Mouse (Mus musculus) erythroblast, adult 5-6 weeks (primary cell): ENCODE results near the gene Tmem60. TPM values are rescaled to one million over a fixed set of nuclear protein-coding genes. Genes with fewer than 3 reads are reported as not detected.
A peak's percentile ranks its signal among the peaks of the same experiment; 100 is the strongest.

Experiments
- ATAC-seq: replicated peaks from 2 replicates; pipeline ENCODE4 v1.8.0; 2016; ENCODE audit warnings: moderate number of reproducible peaks, mild to moderate bottlenecking, moderate TSS enrichment, inconsistent platforms; ENCODE audit not compliant: poor library complexity, low FRiP score, severe bottlenecking
- total RNA-seq, 2 experiments: library from RNA; stranded (forward) in 1 of 2; stranded (reverse) in 1 of 2; fragments of 150-400 nt in 1 of 2; fragments of 200-764, 138-1000 nt in 1 of 2; gene quantifications; 2 replicates each; pipeline versions ENCODE4 v1.2.3 to v1.2.4; 2015 to 2017; ENCODE audit warnings: low replicate concordance in 2 of 2

Gene Tmem60
- total RNA-seq (2015; ENCODE audit: low replicate concordance) = 16.1 and 37.8 TPM in 2 replicates
- total RNA-seq (2017; ENCODE audit: low replicate concordance) = 2.8 and 7.0 TPM in 2 replicates

DNA sequence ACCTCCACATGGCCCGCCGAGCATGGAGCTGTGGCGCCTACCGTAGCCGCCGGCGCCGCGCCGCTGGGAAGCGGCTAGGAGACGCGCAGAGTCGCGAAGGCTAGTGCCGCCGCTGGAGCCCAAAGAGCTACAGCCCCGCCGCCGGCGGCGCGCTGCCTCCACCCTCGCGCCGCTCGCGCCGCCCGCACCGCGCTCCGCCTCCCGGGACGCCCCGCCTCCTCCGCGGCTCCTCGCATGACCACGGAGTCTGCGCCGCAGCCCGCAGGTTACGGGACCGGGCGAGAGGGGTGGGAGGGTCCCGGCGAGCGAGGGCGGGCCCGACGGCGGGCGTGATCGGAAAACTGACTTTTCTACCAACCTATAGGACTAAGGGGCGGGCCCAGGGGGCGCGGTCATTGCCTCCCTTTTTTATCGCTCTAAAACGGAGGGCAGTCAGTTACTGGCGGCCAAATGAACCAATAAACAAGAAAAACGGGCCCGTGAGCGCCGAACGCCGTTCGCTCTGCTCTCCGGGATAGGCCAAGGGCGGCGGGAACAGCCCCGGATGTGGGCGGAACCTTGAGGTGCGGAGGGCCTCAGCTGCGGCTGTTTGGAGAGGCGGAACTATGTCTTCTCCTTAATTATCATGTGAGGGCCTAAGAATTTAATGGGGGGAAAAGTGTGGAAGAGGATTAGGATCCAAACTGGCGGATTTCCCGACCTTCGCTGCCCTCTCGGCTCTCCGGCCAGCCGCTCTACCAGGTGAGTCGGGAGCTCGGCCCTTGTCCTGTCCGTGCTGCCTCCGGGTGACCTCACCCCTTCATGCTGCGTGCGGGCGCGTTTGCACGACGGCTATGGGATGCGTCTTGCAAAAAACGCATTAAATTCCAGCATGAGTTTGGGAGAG, at the start of gene Tmem60, which contains the start of gene Phtf2:
Tmem60 (plus strand) TSS at position 277 of the 886 bp plus-strand sequence.
Phtf2 (minus strand) TSS at position 210 of the 886 bp plus-strand sequence.
- ATAC-seq = peak; percentile 92

DNA sequence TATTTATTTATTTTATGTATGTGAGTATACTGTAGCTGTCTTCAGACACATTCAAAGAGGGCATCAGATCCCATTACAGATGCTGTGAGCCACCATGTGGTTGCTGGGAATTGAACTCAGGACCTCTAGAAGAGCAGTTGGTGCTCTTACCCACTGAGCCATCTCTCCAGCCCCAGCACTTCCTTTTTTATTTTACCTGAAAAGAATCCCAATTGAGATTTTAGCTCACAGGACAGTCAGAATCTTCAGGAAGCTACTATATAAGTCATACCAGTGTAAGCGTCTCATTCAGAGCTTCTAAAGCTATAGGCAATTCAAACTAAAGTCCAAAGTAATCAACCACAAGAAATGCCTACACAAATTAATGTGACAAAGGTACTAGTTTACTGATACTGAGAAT, 47.6 kb upstream of the Tmem60 start:
- no peak for ATAC-seq

DNA sequence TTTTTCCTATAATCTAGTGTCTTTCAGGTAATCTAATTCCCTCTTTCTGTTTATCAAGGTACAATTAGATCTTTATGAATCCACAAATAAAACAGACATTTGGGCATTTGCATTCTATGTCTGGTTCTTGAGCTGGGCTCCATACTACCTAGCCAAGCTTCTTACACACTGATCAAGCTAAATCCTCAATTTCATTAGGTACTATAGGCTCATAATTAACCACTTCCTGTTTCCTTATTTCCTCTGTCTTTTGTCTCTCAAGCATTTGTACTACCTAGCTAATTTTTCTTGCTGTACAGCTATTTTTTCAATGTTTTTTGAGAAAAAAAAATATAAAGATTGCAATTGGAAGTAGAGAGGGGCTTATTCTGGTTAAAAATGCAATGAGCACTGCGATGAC, 44.9 kb upstream of the Tmem60 start:
- ATAC-seq = no peak

- ATAC-seq = no peak
Measured at GRCm38 (mm10) chr5:20843405-20843804, 38.6 kb upstream of the Tmem60 start.

DNA sequence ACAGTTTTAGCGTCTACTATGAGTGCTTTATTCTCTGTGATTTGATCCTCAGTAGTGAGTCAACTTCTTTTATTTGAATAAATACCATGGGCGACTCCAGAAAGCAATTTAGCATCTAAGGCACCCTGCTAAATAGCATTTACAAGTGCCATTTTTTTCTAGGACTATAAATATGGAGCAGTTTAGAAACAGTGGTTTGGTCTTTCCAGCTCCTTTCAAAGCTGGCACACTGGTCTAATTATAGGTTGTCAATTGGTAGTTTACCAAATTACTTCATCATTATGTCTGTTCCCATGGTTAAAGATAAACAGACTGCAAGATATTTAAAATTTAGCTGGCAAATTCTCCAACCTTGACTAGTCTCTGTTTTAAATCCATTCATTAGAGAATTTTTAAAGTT, 38.2 kb upstream of the Tmem60 start:
- no peak for ATAC-seq

GRCm38 (mm10) chr5:20847010-20847409, 35.0 kb upstream of the Tmem60 start:
- ATAC-seq = no peak

DNA sequence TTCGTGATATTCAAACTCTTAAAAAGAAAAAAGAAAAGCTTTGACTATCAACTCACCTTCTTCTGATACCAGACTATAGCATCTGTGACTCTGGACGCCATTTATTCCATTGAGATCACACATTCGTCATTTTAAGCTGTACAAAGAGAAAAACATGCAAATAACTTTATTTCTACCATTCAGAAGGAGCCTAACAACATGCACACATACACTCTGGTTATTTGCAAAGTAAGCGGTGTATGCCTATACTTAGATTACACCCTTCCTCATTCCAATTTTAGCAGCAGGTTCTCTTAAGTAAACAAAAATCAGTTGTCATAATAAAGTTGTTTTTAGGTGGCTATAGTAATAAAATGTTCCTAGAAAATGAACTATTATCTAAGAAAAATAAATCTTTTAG, 26.9 kb upstream of the Tmem60 start:
- no peak for ATAC-seq

- no peak for ATAC-seq
Measured at GRCm38 (mm10) chr5:20858404-20858803, 23.6 kb upstream of the Tmem60 start.

DNA sequence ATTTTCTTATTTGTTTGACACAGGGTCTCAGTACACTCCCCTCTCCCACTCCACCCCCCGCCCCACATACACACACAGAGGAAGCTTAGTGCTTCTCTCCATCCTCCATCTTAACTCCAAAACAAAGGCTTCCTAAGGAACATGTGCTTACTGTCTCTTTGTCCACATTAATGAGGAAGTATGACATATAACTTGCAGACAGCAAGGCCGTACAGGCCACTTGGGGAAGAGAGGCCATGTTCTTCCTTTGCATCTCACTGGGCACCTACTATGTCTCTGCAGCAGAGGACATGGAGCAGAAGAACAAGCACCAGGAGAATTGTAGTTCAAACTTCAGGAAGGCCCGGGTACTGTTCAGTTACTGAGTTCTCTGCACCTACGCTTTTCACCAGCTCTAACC, 21.4 kb upstream of the Tmem60 start:
- ATAC-seq = no peak

- ATAC-seq = no peak
Measured at GRCm38 (mm10) chr5:20861901-20862300, 20.1 kb upstream of the Tmem60 start.

- no peak for ATAC-seq
Measured at GRCm38 (mm10) chr5:20864216-20864969, 17.6 kb upstream of the Tmem60 start.

DNA sequence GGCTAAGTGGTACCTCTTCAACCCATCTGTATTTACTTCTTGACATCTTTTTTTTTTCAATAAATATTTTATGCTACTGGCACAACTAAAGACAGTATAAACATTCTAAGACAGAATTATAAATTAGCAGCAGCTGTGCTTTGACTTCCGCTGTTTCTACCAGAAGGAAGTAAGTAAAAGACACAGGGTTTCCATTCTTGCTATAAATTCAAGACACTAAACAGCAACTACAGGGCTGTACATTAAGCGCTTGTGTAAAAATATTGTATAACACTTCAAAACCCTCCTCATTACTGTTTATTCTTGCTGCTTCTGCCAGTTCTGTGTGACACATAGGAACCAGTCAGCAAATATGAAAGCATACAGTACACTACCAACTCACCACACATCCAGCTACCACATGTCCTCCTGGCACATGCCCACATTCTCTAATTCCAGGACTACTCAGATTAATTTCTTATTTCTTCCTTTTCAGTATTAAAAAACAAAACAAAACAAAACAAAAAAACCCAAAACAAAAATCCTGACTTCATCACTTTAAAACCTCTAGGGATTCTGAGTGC, 16.7 kb upstream of the Tmem60 start:
- no peak for ATAC-seq

- no peak for ATAC-seq
Measured at GRCm38 (mm10) chr5:20873146-20873545, 8.8 kb upstream of the Tmem60 start.

DNA sequence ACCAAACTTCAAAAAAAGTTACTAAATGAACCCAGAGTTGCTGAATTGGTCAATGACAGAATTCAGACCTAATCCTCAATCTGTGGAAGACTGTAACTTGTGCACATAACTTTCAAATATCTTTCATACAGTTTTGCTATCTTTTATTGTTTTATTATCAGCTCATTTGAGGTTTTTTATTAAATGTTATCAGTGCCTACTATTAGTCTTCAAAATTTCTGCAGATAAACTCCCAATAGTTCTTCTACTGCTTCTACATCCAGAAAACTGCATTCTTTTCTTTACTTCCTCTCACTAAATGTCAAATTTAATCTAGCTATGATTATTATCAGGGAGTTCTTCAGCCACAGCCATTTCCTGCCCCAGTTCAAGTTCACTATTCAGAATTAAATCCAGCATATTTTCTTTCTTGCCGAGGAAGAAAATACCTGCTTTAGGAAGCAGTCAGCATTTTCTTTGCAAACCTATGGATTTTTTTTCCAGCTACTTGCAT, 5.0 kb upstream of the Tmem60 start:
- ATAC-seq = no peak

GRCm38 (mm10) chr5:20880386-20880785, 1.6 kb upstream of the Tmem60 start:
- ATAC-seq = no peak

DNA sequence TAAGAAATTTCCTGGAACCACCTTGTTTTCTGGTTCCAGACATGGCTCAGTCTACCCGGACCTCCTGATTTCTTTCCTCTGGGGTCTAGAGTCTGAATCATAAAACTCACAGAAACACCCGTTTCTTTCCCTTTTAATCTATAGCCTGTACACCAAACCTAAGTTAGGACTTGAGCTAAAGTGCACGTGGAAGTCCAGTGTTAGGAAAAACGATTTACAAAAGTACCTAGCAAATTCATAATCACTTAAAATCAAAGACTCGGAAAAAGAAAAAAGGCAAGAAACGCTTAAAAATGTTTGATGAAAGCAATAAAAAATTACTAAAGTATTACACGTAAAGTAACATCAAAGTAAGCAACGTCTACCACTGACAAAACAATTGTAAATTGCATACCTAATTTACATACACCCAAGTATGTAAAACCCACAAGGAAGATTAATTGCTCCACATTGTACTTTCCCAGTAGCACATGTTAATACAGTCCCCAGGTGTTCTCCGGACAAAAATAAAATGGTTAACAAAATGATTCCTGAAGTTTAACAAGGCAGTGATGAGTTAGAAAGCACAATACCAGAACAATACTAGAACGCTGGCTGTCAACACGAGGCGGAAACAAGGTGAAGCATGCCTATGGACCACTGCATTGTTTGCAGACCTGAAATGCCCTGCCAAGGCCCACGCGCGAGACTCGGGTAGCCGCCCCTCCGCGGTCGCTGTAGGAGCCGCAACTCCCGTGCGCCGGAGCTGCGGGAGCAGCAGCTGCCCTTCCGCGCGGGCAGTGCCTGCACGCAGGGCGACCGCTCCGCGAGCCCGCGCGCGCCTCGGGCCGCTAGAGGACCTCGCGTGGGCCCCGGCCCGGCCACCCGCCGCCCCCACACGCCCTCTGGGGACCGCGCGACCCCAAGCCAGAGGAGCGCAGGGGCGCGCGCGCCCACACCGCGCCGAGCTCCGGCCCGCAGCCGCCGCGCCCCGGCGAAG, 905 bp upstream of the Tmem60 start:
- ATAC-seq = peak; percentile 34; the same call in 1 of the 2 replicates

DNA sequence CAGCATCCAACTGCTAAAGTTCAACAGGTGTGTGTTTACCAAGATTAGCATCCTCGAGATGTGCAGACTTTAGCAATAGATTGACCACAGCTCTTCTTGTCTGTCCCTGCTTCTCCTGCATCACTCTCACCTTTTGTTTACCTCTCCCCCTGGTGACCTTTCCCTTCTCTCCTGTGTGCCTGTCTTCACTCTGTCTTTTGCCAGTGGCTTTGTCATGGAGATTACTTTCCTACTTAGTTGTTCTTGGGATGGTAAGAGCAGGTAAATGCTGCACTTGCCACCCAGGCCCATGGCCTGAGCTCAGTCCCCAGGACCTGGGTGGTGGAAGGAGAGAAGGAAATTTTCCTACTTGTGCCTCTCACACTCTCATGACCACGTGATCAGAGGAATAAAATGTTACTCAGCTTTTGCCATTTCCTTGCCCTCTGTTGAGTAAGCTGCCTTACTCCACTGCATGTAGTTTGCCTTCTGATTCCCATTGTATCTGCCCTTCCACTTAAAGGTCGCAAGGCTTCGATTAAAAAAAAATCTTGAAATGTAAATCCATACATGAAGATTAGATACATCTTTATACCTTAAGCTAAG, 2.1 kb downstream of the Tmem60 start:
- ATAC-seq = no peak

- peak; percentile 94 for ATAC-seq
Measured at GRCm38 (mm10) chr5:20897446-20898167, 15.6 kb downstream of the Tmem60 start.
